Mouse (Mus musculus) right cerebral cortex, postnatal 36 days (tissue): ENCODE measurements around the gene Ruvbl2.
A peak's percentile ranks its signal among the peaks of the same experiment; 100 is the strongest.
"Not testable (repeated sequence)": the region's sequence is repeated elsewhere in the genome, so short reads cannot be mapped to it uniquely, and the experiment has no call there.

Source experiments
- DNase-seq, 2 experiments: peaks; one replicate each; pipeline ENCODE4 v3.0.0; 2022; ENCODE audit warnings: low spot score in 2 of 2, mixed read lengths in 1 of 2

The Ruvbl2 gene

DNA sequence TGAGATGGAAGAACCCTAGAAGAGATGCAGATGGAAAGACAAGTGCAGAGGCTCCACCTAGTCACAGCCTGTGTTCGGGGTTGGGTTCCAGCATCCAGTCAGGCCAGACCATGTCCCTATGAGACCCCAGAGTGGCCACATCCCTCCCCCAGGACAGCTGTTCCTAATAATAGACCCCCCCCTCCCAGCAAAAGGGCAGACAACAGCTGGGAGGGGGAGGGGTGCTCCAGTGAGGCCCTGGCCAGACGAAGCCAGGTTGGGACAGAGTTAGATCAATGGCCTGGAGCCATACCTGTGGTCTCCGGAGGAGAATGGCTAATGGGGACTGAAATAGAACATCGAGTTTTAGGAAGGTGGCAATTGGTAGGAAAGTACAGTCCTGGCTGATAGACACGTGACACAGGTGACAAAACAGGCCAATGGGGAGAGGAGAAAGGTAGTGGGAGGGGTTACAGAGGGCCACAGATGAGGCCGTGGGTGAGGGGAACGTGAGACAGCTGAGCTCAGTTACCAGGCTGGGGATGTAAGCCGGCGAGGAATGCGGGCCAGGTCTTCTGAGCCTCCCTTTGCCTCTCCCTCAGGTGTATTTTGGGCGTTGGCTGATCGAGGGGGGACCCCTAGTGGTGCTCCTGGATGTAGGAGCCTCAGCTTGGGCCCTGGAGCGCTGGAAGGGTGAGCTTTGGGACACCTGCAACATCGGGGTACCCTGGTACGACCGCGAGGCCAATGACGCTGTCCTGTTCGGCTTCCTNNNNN, at the start of gene Ruvbl2:
TSS of gene Ruvbl2 (minus strand) at position 576 of the 756 bp plus-strand sequence.
- no peak for DNase-seq

DNA sequence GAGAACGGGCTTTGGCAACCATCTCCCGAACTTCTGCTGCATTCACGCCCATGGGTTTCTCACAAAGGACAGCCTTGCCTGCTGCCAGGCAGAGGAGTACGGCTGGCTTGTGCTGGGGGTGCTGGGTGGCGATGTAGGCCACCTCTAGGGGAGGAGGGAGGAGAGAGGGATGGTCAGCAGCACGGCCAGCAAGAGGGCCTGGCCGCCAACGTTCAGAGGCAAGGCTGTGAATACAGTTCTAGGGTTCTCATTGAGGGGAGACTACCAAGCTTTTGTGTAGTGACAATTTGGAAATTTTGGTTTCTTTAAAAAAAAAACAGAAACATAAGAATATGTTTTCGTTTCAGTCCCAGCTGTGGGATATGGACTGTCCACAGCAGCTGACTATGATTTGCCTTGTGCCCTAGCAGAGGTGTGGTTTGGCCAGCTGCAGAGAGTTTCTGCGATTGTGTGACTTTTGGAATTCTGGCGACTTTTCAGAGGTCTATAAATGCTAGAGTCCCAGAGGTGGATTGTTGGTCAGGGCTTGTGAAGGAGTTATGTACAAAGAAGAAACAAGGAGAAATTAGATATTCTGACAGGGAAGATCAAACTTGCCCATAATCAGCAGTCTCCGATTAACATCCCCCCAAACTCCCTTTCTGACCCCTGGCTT, 49.0 kb upstream of the Ruvbl2 start, which contains the start of gene Gm45808:
TSS of gene Gm45808 (minus strand) at position 51 of the 655 bp plus-strand sequence.
- no peak for DNase-seq

DNA sequence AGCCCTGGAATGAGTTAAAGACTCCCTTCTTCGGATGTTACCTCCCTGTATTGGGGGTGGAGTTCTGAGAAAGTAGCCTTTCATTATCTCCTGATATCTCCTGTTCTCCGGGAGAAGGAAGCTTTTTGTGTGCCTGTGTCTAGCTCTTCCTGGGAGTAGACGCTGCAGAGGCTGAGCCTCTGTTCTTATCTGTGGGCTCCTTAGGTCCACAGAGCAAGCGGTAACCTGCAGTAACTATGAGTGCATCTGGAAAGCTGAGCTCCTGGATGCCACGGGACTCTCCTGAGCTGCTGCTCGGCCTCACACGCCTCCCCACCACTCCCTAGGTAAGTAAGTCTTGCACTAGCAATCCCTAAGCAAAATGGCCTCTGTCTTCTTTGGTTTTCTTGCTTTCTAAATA, 48.3 kb upstream of the Ruvbl2 start:
- no peak for DNase-seq

DNA sequence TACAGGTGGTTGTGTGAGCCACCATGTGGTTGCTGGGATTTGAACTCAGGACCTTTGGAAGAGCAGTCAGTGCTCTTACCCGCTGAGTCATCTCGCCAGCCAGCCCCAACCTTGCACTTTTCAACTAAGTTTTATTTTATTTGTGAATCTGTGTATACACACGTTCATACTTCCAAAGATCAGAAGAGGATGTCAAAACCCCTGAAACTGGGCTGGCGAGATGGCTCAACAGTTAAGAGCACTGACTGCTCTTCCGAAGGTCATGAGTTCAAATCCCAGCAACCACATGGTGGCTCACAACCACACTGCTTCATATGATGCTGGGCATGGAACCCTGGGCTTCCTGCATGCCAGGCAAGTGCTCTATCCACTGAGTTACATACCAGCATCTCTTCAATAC, 47.1 kb upstream of the Ruvbl2 start:
- not testable (repeated sequence) for DNase-seq

DNA sequence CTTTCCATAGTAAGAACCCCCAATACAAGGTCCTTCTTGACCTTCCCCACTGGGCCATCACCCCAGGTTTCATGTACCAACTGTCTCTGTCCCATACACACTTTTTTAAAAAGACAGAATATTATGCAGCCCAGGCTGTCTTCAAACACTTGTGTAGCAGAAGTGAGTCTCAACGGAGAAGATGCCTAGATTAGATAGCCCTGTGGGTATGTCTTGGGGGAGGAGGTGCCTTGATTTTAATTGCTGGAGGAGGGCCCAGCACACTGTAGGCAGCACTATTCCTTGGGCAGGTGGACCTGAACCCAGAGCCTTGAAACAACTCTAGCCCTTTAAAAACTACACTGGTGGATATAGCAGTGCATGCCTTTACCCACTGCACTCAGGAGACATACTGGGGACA, 44.3 kb upstream of the Ruvbl2 start:
- no peak for DNase-seq

DNA sequence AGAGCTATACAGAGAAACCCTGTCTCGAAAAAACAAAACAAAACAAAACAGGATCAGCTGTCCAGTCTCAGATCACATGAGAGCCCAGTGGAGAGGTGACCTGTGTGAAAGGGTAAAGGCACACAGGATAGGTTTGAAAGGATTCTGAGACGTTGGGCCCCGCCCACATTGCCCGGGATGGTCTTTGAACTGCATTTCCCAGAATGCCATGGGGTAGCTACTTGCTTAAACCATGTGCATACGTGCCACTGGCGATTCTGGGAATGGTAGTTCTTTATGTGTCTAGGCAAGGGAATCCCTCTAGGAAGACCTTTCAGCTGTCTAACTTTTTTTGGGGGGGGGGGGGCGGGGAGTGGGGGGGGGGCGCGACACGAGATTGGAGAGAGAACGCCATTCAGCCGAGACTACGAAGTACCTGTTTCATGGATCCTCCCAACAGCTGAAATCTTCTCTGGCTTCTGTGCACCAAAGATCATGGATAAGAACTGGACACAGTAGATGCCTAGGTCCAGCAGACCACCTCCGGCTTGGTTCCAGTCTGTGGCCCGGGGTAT, 43.6 kb upstream of the Ruvbl2 start, which contains the start of gene Tulp2:
TSS of gene Tulp2 (plus strand) at position 504 of the 554 bp plus-strand sequence.
- peak; percentile 56 to 72 for DNase-seq

DNA sequence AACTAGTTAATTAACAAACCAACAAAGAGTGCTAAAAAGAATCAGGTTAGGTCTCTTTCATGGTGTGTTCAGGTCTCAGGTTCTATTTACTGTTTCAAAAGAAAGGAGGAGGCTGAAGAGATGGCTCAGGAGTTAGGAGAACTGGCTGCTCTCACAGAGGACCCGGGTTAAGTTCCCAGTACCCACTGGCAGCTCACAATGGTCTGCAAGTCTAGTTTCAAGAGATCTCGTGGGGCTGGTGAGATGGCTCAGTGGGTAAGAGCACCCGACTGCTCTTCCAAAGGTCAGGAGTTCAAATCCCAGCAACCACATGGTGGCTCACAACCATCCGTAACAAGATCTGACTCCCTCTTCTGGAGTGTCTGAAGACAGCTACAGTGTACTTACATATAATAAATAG, 42.4 kb upstream of the Ruvbl2 start:
- not testable (repeated sequence) for DNase-seq

DNA sequence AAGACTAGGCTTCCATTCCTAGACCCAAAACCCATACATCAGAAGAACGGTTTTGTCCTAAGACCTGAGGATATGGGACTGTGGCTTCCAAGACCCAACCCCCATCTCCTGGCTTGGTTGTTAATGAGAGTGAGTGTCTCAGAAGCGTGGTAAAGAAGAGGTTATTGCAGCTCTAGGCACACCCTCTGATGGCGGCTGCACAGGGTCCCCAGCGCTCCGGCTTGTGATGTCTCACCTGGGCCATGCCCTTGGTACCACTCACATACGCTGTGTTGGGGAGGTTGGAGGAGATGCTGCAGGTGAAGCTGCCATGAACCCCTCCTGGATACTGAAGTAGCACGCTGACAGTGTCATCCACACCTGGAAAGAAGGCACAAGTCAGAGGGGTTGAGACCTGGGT, 40.9 kb upstream of the Ruvbl2 start:
- no peak for DNase-seq

DNA sequence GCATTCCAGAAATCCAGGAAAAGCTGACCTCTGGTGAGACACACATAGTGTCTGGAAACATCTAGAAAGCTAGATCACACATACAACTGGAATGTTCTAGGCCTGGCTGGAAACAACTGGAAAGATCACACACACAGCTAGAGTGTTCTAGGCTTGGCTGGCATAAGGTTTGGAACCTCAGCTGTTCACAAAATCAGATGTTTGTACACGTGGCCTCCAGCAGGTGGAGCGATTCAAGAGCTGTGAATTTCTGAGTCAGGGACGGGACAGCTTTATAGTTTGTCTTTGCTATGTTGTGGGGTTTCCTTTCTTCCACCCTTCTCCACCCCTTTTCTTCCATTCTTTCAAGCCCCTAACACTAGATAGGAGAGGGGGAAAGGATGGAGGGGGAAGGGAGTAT, 39.1 kb upstream of the Ruvbl2 start:
- no peak for DNase-seq

DNA sequence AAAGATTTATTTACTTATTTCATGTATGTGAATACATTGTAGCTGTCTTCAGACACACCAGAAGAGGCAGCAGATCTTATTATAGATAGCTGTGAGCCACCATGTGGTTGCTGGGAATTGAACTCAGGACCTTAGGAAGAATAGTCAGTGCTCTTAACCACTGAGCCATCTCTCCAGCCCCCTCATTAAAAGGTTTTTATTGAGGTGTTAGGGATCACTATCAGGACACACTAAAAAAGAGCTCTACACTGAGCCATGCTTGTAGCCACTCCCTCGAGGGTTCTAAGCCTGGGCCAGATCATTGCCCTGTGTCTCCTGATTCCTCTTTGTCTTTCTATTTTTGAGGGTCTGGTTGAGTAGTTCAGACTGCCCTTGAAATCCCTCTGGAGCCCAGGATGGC, 38.6 kb upstream of the Ruvbl2 start:
- no peak for DNase-seq

DNA sequence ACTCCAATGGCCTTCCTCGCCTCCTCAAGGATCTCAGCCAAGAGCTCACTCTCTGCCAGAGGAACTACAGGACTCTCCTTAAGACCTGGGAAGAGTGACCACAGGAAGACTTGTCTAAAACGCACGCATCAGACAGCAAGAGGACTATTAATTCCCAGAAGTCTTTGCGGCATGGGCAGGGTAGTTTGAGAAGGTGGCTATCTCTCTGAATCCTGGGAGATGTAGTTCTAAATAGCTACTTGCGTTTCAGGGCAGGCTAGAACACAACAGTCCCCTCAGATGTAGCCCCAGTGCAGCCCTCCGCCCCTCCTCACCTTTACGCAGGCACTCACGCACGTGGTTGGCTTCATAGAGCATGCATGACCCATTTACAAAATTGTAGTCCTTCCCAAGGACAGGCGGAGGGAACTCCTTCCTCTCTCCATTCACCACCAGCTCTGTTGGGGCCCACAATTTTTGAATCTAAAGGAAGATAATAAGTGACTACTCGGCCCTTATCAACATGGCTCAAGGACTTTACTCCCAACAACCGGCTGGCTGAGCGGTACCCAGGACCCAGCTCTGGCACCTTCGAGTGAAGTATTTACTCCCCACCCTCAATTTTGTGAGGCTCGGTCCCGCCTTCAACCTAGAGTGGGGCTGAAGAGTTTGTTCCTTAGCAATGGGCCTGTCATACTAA, 37.5 kb upstream of the Ruvbl2 start:
- no peak for DNase-seq

DNA sequence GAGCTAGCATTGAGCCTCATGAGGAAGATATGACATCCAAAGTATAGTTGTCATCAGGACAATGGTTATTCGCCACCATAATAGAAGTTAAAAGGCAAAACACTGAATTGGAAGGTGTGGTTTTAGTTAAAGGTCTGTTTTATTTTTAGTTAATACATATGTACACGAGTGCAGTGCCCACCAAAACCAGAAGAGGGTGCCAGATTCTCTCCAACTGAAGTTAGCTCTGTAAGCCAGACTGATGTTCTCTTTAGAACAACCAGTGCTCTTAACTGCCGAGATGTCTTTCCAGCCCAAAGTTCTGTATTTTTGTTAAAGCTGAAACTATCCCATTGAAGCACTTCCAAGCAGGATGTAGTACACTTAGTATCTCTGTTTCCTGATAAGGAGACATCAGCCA, 33.0 kb upstream of the Ruvbl2 start:
- DNase-seq = peak in 1 of 2 experiments; percentile 58

DNA sequence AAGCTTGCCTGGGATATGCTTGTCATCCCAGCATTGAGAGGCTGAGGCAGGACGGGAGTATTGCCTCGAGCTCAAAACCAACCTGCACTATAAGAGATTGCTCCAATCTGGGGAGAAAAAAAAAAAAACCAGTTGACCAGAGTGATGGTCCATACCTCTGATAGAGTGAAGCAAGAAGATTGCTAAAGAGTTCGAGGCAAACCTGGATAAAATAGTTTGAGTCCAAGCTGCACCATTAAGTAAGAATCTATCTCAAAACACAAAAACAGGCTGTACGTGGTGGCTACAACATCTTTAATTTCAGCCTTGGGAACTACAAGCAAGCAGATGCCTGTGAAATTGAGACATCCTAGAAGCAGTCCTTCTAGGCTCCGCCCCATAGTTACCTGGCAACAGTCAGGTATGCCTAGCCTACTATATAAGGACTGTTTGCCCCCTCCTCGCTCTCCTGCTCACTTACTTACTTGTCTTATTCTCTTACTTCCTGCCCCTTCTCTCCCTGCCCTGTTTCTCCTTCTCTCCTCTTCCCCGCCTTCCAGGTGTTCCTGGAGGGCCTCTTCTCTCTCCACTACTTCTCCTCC, 29.3 kb upstream of the Ruvbl2 start:
- no peak for DNase-seq

DNA sequence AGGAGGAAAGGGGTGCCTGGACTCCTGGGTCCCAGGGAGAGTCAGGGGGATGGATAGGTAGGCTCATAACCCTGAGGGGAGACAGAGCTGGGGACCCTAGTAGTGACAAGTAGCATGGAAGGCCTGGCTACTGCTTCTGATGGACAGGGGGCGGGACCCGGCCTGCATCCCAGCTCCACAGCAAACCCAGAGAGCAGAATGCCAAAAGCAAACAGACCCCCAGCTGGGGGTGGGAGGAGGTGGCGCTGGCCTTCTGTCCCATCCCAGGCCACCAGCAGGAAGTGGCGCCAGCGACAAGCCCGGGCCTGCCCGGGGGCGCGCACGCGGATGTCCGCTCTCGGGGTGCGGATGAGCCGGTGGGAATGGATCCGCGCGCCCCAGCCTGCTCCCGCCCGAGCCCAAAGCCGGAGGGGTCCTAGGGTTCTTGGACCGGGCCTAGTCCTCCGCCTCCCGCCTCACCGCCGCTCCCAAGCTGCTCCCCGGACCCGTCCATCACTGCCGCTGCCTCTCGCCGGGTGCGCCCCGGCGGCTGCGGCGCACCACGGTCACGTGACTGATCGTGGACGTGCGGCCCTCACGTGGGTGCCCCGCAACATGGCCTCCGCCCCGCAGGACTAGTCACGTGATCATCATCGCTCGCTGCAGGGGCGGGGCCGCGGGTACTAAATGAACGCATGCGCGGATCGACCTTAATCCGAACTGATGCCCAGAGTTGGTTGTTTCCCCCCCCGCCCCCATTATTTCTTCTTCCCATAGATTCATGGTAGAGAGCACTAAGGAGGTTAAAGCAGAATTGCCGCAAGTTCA, 28.6 kb upstream of the Ruvbl2 start, which contains the start of gene Bax:
TSS of gene Bax (minus strand) at position 616 of the 807 bp plus-strand sequence.
- DNase-seq = peak; percentile 93

DNA sequence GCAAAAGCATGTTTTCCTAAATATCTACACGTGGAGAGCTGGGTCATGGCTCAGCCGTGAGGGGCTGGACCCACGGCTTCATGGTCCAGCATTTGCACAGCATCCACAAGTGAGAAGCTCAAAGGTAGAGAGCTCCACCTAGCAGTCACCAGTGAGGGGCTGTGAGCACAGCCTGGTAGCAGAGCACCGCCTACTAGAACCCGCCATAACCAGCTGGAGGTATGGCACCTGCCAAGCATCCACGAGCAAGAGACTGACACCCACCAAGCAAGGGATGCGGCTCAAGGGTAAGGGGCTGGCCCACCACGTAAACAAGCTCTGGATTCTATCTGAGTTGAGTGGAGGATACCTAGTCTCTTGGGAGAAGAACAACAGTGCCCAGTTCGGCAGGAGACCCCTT, 27.7 kb upstream of the Ruvbl2 start:
- no peak for DNase-seq

DNA sequence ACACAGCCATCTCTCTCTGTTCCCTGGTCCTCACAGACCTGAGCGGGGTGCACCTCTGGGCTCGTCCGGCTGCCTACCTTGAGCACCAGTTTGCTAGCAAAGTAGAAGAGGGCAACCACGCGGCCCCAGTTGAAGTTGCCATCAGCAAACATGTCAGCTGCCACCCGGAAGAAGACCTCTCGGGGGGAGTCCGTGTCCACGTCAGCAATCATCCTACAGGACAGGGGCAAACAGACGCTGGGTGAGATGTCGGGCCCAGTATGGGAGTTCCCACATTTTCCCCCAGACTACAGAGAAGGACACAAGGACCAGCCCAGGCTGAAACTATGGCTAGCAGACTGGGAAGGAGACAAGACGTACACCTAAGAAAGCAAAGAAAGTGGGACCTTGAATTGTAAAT, 27.2 kb upstream of the Ruvbl2 start:
- no peak for DNase-seq

DNA sequence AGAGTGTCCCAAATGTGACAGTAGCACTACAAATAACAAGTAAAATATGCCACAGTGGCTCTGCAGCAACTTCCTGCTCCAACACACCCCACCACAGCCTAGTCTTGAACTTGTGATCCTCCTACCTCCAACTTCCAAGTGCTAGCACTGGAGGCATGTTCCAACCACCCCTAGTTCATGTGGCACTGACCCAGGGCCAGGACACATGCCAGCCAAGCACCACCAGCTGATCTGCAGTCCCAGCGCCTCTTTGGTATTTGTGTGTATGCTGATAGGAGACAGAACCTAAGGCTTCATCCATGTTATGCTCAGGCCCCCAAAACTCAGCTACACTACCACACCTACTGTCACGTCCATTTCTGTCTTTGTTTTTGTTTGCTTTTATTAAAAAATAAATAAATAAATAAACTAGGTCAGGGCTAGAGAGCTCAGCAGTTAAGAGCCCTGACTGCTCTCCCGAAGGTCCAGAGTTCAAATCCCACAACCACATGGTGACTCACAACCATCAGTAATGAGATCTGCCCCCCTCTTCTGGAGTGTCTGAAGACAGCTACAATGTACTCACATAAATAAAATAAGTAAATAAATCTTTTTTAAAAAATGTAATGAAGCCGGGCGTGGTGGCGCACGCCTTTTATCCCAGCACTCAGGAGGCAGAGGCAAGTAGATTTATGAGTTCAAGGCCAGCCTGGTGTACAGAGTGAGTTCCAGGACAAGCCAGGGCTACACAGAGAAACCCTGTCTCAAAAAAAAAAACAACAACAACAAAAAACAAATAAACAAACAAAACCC, 26.3 kb upstream of the Ruvbl2 start:
- no peak for DNase-seq

DNA sequence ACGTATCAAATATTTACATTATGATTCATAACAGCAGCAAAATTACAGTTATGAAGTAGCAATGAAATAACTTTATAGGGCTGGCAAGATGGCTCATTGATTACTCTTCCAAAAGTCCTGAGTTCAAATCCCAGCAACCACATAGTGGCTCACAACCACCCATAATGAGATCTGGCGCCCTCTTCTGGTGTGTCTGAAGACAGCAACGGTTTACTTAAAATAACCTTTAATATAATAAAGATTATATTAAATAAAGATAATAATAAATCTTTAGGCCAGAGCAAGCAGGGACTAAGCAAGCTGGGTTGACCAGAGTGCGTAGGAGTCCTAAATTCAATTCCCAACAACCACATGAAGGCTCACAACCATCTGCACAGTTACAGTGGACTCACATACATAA, 25.0 kb upstream of the Ruvbl2 start:
- DNase-seq = not testable (repeated sequence)

DNA sequence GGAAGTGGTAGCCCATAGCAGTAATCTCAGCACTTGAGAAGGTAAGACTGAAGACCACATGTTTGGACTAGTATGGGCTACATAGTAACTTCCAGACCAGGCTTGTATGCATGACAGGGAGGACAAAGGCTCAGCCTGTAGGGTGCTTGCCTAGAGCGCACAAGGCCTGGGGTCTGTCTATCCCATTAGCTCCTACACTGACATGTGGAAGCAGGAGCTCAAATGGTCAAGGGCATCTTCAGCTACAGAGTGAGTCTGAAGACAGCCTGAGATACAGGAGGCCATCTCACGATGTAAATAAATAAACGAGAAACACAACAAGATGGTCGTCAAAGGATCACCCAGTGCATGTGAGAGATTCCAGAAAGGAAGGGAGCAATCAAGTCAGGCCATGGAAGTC, 24.4 kb upstream of the Ruvbl2 start:
- DNase-seq = no peak

DNA sequence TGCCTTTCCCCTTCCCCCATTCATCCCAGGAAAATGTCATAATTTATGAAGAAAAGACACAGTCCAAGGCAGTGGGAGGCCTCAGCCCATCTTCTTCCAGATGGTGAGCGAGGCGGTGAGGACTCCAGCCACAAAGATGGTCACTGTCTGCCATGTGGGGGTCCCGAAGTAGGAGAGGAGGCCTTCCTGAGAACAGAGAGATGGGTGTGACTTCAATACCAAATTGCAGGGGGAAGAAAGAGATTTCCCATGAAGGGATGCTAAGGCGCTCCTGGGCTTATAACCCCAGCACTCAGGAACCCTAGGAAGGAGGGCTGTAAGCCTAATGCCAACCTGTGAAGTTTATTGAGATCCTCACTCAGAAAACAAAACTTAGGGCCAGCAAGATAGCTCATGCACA, 23.9 kb upstream of the Ruvbl2 start:
- DNase-seq = no peak
